Mouse (Mus musculus) activated CD4-positive, CD25-positive, alpha-beta regulatory T cell (primary cell): ENCODE results near the gene Ncapg. TPM values are rescaled to one million over a fixed set of nuclear protein-coding genes. Genes with fewer than 3 reads are reported as not detected.

ENCODE experiments used
- polyA plus RNA-seq, 2 experiments: library from polyadenylated mRNA; unstranded; fragments of 100-300 nt; shearing (Covaris generic); gene quantifications; one replicate each; pipeline ENCODE4 v1.2.1; 2017

The Ncapg gene
- polyA plus RNA-seq: 10 to 100 TPM; 14.0 to 15.5 TPM

DNA sequence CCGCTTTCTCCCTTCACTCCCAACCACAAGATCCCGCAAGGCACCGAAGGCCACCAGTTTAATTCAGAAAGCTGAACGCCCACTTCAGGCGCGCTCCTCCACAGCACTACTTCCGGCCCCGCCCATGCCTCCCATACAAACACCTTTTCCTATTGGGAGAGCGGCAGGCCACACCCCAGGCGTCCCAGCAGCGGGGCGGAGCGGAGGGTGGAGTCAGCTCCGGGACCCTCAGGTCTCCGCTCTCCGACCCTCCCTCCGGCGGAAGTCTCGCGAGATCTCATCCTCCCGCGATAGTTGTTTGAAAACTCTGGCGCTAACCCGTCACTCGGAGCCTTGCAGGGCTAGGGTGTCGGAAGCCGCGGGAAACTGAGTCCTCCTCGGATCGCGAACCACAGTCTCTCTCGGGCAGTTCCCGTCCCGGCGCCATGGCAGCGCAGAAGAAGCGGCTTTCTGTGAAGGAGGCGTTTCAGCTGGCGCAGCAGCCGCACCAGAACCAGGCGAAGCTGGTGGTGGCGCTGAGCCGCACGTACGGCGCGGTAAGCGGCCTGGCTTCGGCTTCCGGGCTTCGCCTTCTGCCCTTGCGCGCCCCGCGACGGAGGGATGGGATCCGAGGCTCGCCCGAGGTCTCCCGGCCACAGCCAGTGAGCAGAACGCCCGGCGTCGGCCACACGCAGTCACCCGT, at the start of gene Ncapg:
Gene Ncapg (plus strand): TSS at position 322 of the 682 bp plus-strand sequence.

DNA sequence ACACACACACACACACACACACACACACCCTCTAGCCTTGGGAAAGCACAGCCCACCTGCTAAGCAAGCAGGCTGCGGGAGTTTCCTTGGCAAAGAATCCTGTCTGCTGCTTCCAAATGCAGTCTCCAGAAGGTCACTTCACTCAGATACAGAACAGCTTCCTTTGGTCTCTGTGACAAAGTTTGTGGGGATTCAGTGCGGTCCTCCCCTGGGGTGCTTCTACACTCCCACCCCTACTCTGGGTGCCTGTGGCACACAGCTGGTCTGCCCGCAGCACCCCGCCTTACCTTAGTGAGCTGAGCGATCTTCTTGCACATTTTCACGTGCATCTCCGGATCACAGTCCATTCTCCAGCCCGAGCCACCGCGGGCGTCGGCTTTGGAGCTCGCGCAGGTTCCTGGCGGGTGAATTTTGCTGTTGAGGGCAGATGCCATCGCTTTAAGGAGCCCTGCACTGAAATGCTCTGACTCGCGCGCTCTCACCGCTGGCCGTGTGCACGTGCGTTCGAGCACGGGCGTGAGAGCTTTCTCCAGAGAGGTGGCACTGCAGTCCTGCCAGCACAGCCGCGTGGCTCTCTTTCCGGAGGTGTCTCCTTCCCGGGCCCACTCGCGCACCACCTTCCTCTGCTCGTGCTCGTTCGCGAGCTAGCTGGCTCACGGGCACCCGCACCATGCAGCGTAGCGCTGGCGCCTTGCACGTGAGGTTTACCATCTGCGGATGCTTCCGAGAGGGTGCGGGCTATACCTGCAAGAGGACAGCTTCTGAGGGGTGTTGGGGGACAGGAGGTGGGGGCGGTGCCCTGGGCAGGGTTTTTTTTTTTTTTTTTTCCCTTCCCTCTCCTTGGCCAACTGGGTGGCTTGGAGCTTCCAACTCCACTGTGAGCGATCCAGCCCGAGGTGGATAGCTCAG, 30.7 kb upstream of the Ncapg start, which contains the start of gene Fam184b:
Gene Fam184b (minus strand): TSS at position 809 of the 909 bp plus-strand sequence.

Other genes starting within 250 kb of the Ncapg start
- gene Qdpr, start 219.7 kb upstream of the Ncapg start, polyA plus RNA-seq: 100 to 1,000 TPM in 1 of 2 experiments, 10 to 100 TPM in 1; 76.6 to 101 TPM
- gene Clrn2, start 216.2 kb upstream of the Ncapg start, polyA plus RNA-seq: under 1 TPM in 1 of 2 experiments, not detected in 1; 0.18 TPM
- gene Lap3, start 176.5 kb upstream of the Ncapg start, polyA plus RNA-seq: 10 to 100 TPM; 23.4 to 29.7 TPM
- gene Med28, start 149.7 kb upstream of the Ncapg start, polyA plus RNA-seq: 100 to 1,000 TPM; 249 to 269 TPM
- under 1 TPM in 1 of 2 experiments, not detected in 1; 0.23 TPM for gene Fam184b, start 30.3 kb upstream of the Ncapg start, polyA plus RNA-seq
- gene Lcorl, start 187.7 kb downstream of the Ncapg start, polyA plus RNA-seq: 10 to 100 TPM; 15.5 to 18.0 TPM